Mouse (Mus musculus) MN1 (cell line): ENCODE data around the gene Ilf2.

Source experiments
- DNase-seq: peaks from one replicate; pipeline ENCODE4 v3.0.0-alpha.2; 2016; ENCODE audit warnings: low spot score

The Ilf2 gene

DNA sequence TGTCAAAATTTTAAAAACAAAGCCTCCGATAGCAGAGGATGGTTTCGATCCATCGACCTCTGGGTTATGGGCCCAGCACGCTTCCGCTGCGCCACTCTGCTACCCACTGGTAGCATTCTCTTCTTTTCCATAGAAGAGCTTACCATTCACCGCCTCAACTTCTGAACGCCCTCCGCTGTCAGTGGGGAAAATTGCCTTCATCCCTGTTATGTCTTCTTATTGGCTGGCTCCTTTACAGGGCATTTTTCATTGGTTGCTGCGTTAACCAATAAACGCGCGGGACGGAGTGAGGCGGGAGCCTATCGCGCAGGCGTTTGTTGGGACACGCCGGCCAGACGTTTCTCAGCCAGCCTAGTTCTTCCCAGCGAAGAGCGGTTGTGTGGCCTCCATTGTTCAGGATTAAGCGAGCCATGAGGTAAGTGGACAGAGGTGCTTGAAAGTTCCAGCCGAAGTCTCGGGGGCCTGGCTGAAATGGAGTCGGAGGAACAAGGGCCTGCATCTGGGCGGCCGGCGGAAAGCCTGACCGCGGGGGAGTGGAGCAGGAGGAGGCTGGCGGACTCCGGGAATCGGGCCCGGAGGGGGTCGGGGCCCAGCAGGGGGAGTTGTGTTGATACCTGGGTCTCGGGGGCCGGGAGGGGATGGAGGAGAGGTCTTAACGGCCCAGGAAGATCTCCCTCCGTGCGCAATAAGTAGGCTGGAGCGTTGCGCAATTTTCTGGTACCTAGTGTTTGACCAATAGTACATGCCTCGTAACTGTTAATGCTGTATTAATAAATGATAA lies at the start of gene Ilf2:
Gene Ilf2 (plus strand): TSS at position 296 of the 781 bp plus-strand sequence.
- DNase-seq, result peak; percentile 99

DNA sequence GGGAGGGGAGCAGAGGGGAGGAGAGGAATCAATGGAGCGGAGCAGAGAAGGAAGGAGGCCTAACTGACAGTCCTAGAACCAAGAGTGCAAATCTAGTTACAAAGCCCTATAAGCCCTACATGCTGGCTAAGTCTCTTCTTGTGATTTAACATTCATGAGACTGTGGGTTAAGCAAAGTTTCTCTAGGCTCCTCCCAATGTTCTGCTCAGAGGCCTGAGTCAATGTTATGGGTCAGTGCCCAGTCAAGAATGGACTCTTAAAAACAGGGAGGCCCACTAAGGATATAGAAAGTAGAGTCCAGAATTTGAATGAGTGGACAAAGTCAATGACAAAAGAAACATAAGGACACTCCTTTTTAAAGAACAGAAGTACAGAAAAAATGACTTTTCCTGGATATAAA lies 48.4 kb upstream of the Ilf2 start:
- DNase-seq, result no peak

DNA sequence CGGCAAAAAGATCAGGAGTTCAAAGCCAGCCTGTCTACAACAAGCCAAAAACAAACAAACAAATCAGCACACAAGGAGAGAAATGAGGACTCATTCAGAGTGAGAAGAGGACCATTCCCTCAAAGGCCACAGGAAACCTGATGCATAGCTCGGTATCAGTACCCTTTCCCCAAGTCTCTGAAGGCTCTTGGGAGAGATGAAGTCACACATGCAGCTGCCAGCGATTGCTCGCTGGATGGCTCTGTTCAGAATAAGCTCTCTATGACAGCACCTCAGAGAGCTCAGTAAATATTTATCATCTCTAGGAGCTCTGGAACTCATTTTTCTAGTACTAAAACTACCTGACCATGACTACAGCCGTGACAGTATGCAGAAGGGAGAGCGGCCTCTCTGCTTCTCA lies 47.7 kb upstream of the Ilf2 start:
- DNase-seq, result no peak

GRCm38 (mm10) chr3:90429576-90429975 lies 46.4 kb upstream of the Ilf2 start:
- DNase-seq, result no peak

DNA sequence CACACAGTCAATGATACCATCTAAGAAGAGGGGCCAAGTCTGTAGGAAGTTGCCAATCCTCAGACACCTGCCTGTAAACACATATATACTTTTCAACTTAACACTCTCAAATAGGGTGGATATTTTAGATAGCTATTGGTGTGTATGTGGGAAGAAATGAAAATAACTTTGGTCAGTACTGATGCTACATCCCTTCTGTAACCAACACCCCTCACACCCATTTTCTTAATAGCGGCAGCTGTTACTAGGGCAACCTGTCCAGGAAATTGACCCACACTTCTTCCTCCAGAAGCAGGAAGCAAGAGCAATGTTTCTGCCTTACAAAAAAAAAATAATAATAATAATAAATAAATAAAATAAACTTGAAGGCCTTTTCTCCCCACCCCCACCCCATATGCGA lies 43.6 kb upstream of the Ilf2 start:
- DNase-seq, result no peak

DNA sequence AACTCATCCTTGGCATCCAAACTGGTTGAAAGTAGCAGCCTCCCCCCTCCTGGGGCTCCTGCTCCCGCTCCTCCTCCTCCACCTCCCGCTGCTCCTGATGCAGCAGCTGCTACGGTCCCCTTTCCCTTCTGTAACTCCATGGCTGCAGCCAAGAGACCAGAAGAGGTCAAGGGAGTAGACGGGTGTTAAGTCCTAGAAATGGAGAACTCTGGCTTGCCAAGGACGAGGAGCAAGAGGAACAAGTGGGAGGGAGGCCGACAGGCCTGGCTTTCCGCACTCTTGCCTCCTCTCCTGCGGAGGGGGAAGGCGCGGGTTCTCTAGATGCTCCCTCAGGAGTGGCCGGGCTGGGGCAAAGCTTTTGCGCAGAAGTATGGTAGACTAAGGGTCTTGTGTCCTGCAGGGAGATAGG lies 43.1 kb upstream of the Ilf2 start:
- DNase-seq, result no peak

GRCm38 (mm10) chr3:90433381-90434020 lies 42.4 kb upstream of the Ilf2 start, which contains the start of gene Ints3:
TSS of gene Ints3 (minus strand) at chr3:90433622.
- DNase-seq, result peak; percentile 99

- DNase-seq, result peak; percentile 29
These were observed 41.7 kb upstream of the Ilf2 start for GRCm38 (mm10) chr3:90434073-90434730.

DNA sequence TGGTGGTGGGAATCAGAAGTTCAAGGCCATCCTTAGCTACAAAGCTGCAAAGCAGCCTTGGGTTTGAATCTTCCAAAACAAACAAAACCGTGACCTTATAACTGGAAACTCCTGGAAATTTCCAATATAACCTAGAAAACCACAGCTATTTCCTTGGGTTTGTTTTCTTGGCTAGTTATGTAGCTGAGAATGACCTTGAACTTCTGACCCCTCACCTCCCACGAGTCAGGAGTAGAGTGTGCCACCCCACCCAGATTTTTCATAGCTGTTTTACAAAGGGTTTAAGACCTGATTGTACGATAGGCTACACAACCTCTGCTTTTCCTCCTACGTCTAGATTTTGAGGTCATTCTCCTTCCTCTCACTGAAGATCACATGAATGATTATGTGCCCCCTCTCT lies 38.8 kb upstream of the Ilf2 start:
- DNase-seq, result no peak

DNA sequence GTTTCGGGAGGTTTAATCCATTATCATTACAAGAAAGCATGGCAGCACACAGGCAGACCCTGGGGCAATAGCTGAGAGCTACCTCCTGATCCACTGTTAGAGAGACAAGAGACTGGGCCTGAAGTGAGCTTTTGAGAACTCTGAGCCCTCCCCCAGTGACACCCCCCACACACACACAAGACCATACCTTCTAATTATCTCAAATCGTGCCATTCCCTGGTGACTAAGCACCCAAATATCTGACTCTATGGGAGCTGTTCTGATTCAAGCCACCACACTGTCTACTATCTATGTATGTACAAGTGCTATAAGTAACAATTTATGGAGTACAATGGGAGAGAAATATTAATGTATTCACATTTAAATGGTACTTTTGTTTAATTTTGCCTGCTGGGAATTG lies 35.2 kb upstream of the Ilf2 start:
- no peak for DNase-seq

GRCm38 (mm10) chr3:90443977-90444376 lies 31.9 kb upstream of the Ilf2 start:
- DNase-seq, result no peak

DNA sequence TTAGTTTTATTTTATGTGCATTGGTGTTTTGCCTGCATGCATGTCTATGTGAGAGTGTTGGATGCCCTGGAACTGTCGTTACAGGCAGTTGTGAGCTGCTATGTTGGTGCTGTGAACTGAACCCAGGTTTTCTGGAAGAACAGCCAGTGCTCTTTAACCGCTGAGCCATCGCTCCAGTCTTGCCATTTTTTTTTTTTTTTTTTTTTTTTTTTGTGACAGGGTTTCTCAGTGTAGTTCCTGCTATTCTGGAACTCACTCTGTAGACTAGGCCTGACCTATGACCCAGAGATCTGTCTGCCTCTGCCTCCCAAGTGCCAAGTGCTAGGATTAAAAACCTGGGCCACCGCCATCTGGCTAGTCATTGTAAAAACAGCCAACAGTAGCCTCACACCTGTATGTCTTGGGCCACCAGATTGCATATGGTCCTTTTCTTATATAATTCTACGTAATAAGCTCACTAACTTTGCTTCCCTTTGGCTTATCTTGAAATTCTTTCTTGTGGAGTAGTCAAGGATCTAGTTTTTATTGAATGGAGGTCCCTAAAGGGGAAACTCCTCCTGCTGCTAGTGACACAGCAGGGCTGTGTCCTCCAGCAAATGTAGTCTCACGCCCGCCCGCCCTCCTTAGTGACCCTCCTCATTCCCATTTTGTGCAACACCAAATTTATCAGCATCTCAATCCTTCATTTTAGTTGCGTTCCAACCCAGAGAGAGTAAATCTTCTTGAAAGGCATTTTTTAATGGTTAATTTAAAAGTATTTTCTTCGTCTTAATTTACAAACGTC lies 30.3 kb upstream of the Ilf2 start:
- peak; percentile 35 for DNase-seq

- DNase-seq, result peak; percentile 96
These were observed 29.4 kb upstream of the Ilf2 start for GRCm38 (mm10) chr3:90446389-90447122.

- no peak for DNase-seq
These were observed 28.8 kb upstream of the Ilf2 start for GRCm38 (mm10) chr3:90447123-90447494.

DNA sequence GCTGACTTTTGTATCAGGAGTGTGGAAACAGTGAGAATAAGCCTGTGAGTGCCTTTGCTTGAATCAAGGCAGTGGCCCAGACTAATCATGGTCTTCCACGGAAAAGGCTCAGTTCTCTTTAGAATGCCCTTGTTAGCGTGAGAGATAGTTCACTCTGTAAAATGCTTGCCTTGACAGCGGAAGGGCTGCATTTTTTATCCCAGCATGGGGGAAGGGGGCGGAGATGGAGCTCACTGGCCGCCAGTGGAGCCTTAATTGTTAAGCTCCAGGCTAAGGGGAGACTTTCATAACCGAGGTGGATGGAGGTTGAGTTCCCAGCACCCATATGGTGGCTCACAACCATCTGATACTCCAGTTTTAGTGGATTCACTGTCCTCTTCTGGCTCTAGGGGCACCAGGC lies 27.3 kb upstream of the Ilf2 start:
- DNase-seq, result no peak

DNA sequence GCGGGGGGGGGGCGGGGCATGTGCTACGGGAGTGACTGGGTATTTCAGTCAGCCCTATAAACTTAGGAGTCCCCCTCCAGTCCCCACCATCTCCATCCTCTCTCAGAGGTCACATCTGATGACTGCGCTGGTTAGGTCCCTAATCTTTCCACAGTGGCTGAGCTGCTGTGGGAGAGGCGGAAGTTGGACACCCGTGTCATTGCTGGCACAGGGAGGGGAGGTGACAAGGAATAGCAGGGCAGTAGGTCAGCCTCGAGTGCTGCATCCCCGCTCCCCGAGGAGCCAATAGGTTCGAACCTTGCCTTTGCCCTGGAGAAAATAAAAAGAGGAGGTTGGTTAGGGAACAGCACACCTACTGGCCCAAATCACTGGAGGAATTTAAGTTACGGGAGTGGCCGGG lies 25.1 kb upstream of the Ilf2 start:
- DNase-seq, result no peak

GRCm38 (mm10) chr3:90451396-90452095 lies 24.4 kb upstream of the Ilf2 start:
- DNase-seq, result peak; percentile 21

DNA sequence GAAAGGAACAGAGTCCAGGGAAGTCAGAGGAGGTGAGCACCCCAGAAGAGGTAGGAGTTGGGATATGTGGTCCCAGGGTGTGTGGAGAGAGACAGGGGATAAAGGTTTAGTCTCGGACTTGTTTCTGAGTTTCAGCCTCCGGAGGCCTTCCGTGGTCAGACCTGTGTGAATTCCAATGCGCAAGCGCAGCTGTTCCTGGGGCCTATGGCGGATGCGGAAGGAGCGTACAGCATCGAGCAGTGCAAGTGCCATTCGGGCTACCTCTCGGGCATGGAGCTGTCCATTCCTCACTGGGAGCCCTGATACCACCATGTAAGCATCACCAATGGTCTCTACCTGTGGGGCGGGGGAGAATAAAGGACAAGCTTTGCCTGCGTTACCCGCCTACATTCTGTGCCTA lies 21.0 kb upstream of the Ilf2 start:
- no peak for DNase-seq

GRCm38 (mm10) chr3:90459727-90460126 lies 16.2 kb upstream of the Ilf2 start:
- no peak for DNase-seq

DNA sequence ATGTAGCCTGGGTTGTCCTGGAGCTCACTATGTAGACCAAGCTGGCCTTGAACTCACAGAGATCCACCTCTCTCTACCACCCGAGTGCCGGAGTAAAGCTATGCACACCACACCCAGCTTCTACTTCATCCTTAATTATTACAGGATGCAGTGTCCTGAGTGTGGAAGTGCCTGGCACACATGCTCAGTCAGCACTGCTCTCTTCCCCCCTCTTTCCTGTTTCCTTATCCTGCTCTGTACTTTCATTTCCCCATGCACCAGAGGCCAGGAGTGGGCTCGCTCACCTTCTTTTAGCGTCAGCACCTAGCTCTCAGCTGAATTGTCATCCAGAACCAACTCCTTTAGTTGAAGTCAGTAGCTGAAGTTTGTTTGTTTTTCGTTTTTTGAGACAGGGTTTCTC lies 15.6 kb upstream of the Ilf2 start:
- DNase-seq, result no peak

- DNase-seq, result no peak
These were observed 14.0 kb upstream of the Ilf2 start for GRCm38 (mm10) chr3:90461935-90462334.
